In the genomic region with DNA sequence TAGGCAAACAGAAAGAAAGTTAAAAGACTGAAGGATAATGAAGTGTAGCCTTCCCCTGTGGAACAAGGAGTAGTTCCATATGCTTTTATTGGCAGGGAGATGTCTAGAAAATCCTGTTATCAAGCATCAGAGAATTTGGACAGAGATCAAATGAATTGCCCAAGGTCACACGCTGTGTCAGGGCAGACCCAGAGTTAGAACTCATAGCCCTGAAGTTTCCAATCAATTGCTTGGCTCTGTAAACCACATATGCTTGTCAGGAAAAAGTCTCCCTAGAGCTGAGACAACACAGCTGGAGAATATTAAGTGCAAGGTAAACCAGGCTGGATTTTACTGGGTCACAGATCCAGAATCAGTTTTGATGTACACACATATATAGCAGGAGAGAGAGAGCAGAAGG, we compare ENCODE assay signal across 19 mouse cellular contexts.
"Had no signal": no experiment of that assay in that cellular context is flagged by ENCODE, and none has a peak within 500 bp of the region (broad histone marks: within the 10 kb centered on the region; RNA-seq: fewer than 3 reads in every experiment).

No protein-coding gene starts in this region.

- ATAC-seq: midbrain, embryonic 16.5 days had no signal

- H3K4me1 ChIP-seq: midbrain, embryonic 10.5 days; midbrain, embryonic 12.5 days; neural tube, embryonic 13.5 days; neural tube, embryonic 15.5 days had no signal

- H3K36me3 ChIP-seq: midbrain, embryonic 10.5 days; midbrain, embryonic 12.5 days; neural tube, embryonic 13.5 days; neural tube, embryonic 15.5 days had no signal

- H3K4me2 ChIP-seq: midbrain, embryonic 12.5 days; neural tube, embryonic 13.5 days; neural tube, embryonic 15.5 days had no signal

- H3K4me3 ChIP-seq: midbrain, embryonic 10.5 days; midbrain, embryonic 12.5 days; myocyte; neural tube, embryonic 13.5 days; neural tube, embryonic 15.5 days had no signal

- DNase-seq: lung, adult 18-20 months; lung, postnatal 10 days; lung, postnatal 4 days; midbrain, embryonic 14.5 days; retina, postnatal 1 day; right cerebral cortex, adult 18-20 months; right cerebral cortex, postnatal 25 days; right cerebral cortex, postnatal 4 days; spleen, adult 18-20 months; thymus, adult 18-20 months; thymus, postnatal 14 days; thymus, postnatal 36 days had no signal

- H3K9ac ChIP-seq: liver, embryonic 14.5 days; midbrain, embryonic 12.5 days; neural tube, embryonic 13.5 days; neural tube, embryonic 15.5 days had no signal

- H3K27me3 ChIP-seq: midbrain, embryonic 12.5 days; neural tube, embryonic 13.5 days; neural tube, embryonic 15.5 days had no signal

- H3K27ac ChIP-seq: liver, embryonic 14.5 days; midbrain, embryonic 10.5 days; midbrain, embryonic 12.5 days; neural tube, embryonic 13.5 days; neural tube, embryonic 15.5 days had no signal

- H3K9me3 ChIP-seq: midbrain, embryonic 10.5 days; midbrain, embryonic 12.5 days; neural tube, embryonic 13.5 days; neural tube, embryonic 15.5 days had no signal
